Mouse (Mus musculus) liver, postnatal 0 days (tissue): ENCODE results near the gene Prss23.

Experiments used
- CTCF ChIP-seq: sonication (generic); IDR thresholded peaks from 2 replicates; pipeline ENCODE4 v1.5.1; 2016; ENCODE audit warnings: antibody characterized with exemption, low read depth
- EP300 ChIP-seq: IDR thresholded peaks from 2 replicates; pipeline ENCODE4 v1.6.1; 2016; ENCODE audit warnings: antibody characterized with exemption, low read depth, mild to moderate bottlenecking

DNA sequence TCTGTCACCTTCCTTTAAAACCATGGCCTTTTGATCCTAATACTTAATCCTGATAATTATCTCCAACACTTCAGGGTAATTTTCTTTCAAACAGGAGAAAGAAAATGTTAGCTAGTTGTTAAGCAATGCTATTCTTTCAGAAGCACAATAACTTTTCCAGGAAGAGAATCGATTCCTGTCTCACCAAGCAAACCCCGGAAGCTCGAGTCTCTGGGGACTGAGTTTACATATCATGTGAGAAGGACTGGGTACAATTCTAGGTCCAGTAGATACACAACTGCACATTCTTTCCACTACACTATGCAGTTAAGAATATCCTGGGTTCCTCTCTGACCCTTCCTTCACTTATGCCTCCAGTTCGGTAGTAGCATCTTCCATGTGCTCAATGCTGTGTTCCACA is 29.7 kb upstream of the Prss23 start:
- TF ChIP-seq CTCF (no peak), EP300 (no peak)
